Mouse (Mus musculus) bone marrow, adult 2 months (tissue): Measurements from ENCODE around the gene Uso1.

Experiments
- CTCF ChIP-seq: fragments of 200-500 bp; IDR thresholded peaks from 2 replicates; pipeline ENCODE4 v1.5.1; 2011; ENCODE audit warnings: low read length, control low read depth; ENCODE audit not compliant: control insufficient read depth, insufficient read depth
- POLR2A ChIP-seq: fragments of 200-500 bp; IDR thresholded peaks from 2 replicates; pipeline ENCODE4 v1.6.1; 2011; ENCODE audit warnings: low read depth, mild to moderate bottlenecking, control low read depth, low read length, borderline replicate concordance; ENCODE audit not compliant: control insufficient read depth

- TF ChIP-seq CTCF (no peak), POLR2A (no peak)
Observed at GRCm38 (mm10) chr5:92252031-92252430, 114.3 kb downstream of the Uso1 start.
